Mouse (Mus musculus) intestine, embryonic 16.5 days (tissue): ENCODE results near the gene Nfic. TPM values are rescaled to one million over a fixed set of nuclear protein-coding genes. Genes with fewer than 3 reads are reported as not detected.

ENCODE experiments used
- ATAC-seq: fragments of 200-750 bp; cut with Nextera tagmentation; 2 replicates; pipeline ENCODE4 v1.8.0; 2017; ENCODE audit warnings: moderate TSS enrichment, moderate library complexity
- H3K27ac ChIP-seq: fragments of 300-500 bp; sonication (generic); 2 replicates; pipeline ENCODE4 v1.5.1; 2014; ENCODE audit warnings: mild to moderate bottlenecking, low read length
- H3K27me3 ChIP-seq: fragments of 300-500 bp; sonication (generic); replicated peaks from 2 replicates; pipeline ENCODE4 v1.6.1; 2014; ENCODE audit warnings: low read length, control low read depth, mixed read lengths; ENCODE audit not compliant: control insufficient read depth, insufficient read depth
- H3K36me3 ChIP-seq: fragments of 300-500 bp; sonication (generic); 2 replicates; pipeline ENCODE4 v1.6.1; 2014; ENCODE audit warnings: low read length, control low read depth; ENCODE audit not compliant: control insufficient read depth, insufficient read depth
- H3K4me1 ChIP-seq: fragments of 300-500 bp; sonication (generic); 2 replicates; pipeline ENCODE4 v1.6.1; 2014; ENCODE audit warnings: low read length, control low read depth, mixed read lengths; ENCODE audit not compliant: control insufficient read depth, insufficient read depth
- H3K4me2 ChIP-seq: fragments of 300-500 bp; sonication (generic); 2 replicates; pipeline ENCODE4 v1.6.1; 2014; ENCODE audit warnings: low read depth, low read length, control low read depth
- H3K4me3 ChIP-seq: fragments of 300-500 bp; sonication (generic); 2 replicates; pipeline ENCODE4 v1.5.1; 2014; ENCODE audit warnings: mild to moderate bottlenecking, low read length
- H3K9ac ChIP-seq: fragments of 300-500 bp; sonication (generic); 2 replicates; pipeline ENCODE4 v1.6.1; 2014; ENCODE audit warnings: low read depth, low read length
- H3K9me3 ChIP-seq: fragments of 300-500 bp; sonication (generic); 2 replicates; pipeline ENCODE4 v1.6.1; 2016; ENCODE audit warnings: low read length, control low read depth; ENCODE audit not compliant: control insufficient read depth
- WGBS: fragments of 180-500 bp; shearing (Covaris S2); extraction: QIAGEN DNeasy Blood & Tissue Kit; methylation state at CpG from one replicate; pipeline ENCODE4 v1.1.7; 2014; 5-methylcytosine and 5-hydroxymethylcytosine counted together
- polyA plus RNA-seq: library from polyadenylated mRNA; unstranded; fragments of >200 nt; fragmentation: Nextera tagmentation; extraction: Ambion mirVana; gene quantifications from 2 replicates; pipeline ENCODE4 v1.2.1, GENCODE M21; 2015

Nfic gene
- polyA plus RNA-seq, 1 experiment from 2014 or later, result 49.8 TPM

- peak overlapping the region; percentile 77 for H3K4me3 ChIP-seq
Measured at GRCm38 (mm10) chr10:81429605-81430061, 25.8 kb downstream of the Nfic start.

DNA sequence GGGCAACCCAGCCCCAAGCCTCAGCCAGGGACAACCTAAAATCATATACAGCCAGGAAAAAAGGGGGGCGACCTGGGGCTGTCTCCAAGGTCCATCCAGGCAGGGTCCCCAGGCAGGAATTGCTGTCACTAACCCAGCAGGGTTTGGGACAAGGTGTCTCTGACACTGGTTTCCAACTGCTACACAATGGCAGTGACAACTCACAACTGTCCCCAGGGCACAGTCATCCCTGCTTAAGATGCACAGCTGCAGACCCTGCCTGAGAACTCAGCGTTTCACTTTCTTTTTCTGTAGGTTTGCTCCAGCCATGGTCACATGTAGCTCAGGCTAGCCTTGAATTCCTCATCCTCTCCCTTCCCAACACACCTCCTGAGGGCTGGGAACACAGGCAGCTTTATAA is 26.3 kb downstream of the Nfic start:
- Histone ChIP-seq H3K9ac (no peak overlapping the region), H3K4me3 (no peak overlapping the region), H3K9me3 (no peaks in the 10 kb centered on the region), H3K27me3 (peaks cover 10% of the 10 kb centered on the region; the same call in 1 of the 2 replicates), H3K27ac (no peak overlapping the region), H3K4me2 (no peak overlapping the region), H3K4me1 (peaks cover 51% of the 10 kb centered on the region), H3K36me3 (no peaks in the 10 kb centered on the region)
- ATAC-seq, result no peak
- 48% methylated on average over 2 of the region's 2 CpGs for WGBS

More at GRCm38 (mm10) chr10:81429605-81430061, 25.8 kb downstream of the Nfic start:
- H3K4me2 ChIP-seq, result peak overlapping the region; percentile 93
- peaks cover 48% of the 10 kb centered on the region for H3K4me1 ChIP-seq
- no peaks in the 10 kb centered on the region for H3K9me3 ChIP-seq
- no peaks in the 10 kb centered on the region for H3K36me3 ChIP-seq
- peak overlapping the region; percentile 79 for H3K9ac ChIP-seq
- peak; percentile 49 for ATAC-seq
- H3K27ac ChIP-seq, result peak overlapping the region; percentile 94
- under 1% methylated on average over 20 of the region's 20 CpGs for WGBS
- H3K27me3 ChIP-seq, result peaks cover 10% of the 10 kb centered on the region; the same call in 1 of the 2 replicates

GRCm38 (mm10) chr10:81428507-81428870 is 26.9 kb downstream of the Nfic start:
- no peak for ATAC-seq
- Histone ChIP-seq H3K4me1 (peaks cover 55% of the 10 kb centered on the region), H3K4me3 (no peak overlapping the region), H3K9me3 (no peaks in the 10 kb centered on the region), H3K27me3 (peaks cover 10% of the 10 kb centered on the region; the same call in 1 of the 2 replicates), H3K4me2 (no peak overlapping the region), H3K27ac (no peak overlapping the region), H3K36me3 (no peaks in the 10 kb centered on the region), H3K9ac (no peak overlapping the region)
- WGBS, result 83% methylated on average over 7 of the region's 7 CpGs

DNA sequence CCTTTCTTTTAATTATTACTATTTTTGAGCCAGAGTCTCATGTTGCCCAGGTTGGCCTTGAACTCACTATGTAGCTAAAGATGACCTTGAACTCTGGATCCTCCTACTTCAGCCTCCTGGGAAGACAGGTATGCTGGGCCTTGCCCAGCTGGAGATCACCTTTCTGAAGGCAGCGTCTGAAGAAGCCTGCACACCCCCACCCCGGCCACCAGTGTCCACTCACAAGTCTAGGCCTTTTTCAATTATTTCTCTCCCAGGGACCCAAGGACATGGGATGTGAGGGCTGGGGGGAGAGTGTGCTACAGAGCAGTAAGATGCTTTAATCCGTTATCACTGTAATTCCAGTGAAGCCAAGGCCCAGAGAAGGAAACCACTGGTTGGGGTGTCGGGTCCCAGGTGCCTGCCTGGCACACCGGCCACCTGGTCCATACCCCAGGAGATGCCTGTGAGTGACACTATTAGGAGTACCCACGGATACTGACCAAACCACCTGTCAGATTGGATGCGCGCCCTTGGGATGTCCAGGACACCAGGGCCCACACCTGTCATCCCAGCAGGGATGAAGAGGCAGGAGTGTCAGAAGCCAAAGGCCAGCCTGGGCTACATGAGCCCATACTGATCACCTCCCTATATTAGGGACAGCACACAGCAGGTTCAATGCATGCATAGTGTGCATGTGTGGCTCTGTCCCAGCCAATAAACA is 27.5 kb downstream of the Nfic start:
- H3K4me2 ChIP-seq, result no peak overlapping the region
- H3K4me1 ChIP-seq, result peaks cover 54% of the 10 kb centered on the region
- H3K36me3 ChIP-seq, result no peaks in the 10 kb centered on the region
- H3K9ac ChIP-seq, result no peak overlapping the region
- no peak overlapping the region for H3K4me3 ChIP-seq
- no peaks in the 10 kb centered on the region for H3K9me3 ChIP-seq
- no peak overlapping the region for H3K27ac ChIP-seq
- WGBS, result 82% methylated on average over 8 of the region's 8 CpGs
- ATAC-seq, result no peak
- peaks cover 10% of the 10 kb centered on the region; the same call in 1 of the 2 replicates for H3K27me3 ChIP-seq

DNA sequence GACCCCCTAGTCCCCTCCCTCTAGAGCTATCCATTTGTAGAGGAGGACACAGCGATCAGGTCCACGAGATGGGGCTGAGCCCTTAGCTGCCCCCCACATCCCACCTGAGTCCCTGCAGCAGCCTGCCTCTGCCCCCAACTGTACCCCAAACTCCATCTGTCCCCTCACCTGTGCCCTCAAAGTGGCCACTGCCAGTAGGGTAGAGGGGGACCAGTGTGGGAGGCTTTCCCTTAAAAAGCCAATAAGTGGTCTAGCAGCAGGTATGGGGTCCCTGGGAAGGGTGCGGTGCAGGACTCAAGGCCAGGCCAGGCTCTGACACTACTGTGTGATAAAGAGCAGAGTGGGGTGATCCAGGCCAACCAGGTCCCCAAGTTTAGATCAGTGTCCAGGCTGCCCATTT is 28.1 kb downstream of the Nfic start:
- H3K27ac ChIP-seq, result no peak overlapping the region

GRCm38 (mm10) chr10:81426897-81427296 is 28.5 kb downstream of the Nfic start:
- Histone ChIP-seq H3K9ac (peak overlapping the region; percentile 81), H3K27ac (peak overlapping the region; percentile 54), H3K4me2 (peak overlapping the region; percentile 78), H3K36me3 (no peaks in the 10 kb centered on the region), H3K9me3 (no peaks in the 10 kb centered on the region), H3K4me3 (peak overlapping the region; percentile 66), H3K4me1 (peaks cover 50% of the 10 kb centered on the region), H3K27me3 (peaks cover 7% of the 10 kb centered on the region; the same call in 1 of the 2 replicates)
- no peak for ATAC-seq
- WGBS, result 1% methylated on average over 33 of the region's 38 CpGs

More for the DNA sequence above, 28.1 kb downstream of the Nfic start:
- H3K27me3 ChIP-seq, result peaks cover 7% of the 10 kb centered on the region; the same call in 1 of the 2 replicates
- H3K4me1 ChIP-seq, result peaks cover 50% of the 10 kb centered on the region
- no peaks in the 10 kb centered on the region for H3K9me3 ChIP-seq
- peak overlapping the region; percentile 66 for H3K4me3 ChIP-seq
- no peak for ATAC-seq
- H3K9ac ChIP-seq, result peak overlapping the region; percentile 81; the same call in 1 of the 2 replicates
- WGBS, result 35% methylated on average over 3 of the region's 3 CpGs
- peak overlapping the region; percentile 78 for H3K4me2 ChIP-seq
- H3K36me3 ChIP-seq, result no peaks in the 10 kb centered on the region

GRCm38 (mm10) chr10:81426081-81426671 is 29.3 kb downstream of the Nfic start:
- H3K9ac ChIP-seq, result peak overlapping the region; percentile 81
- no peaks in the 10 kb centered on the region for H3K36me3 ChIP-seq
- peaks cover 44% of the 10 kb centered on the region for H3K4me1 ChIP-seq
- H3K27me3 ChIP-seq, result peaks cover 5% of the 10 kb centered on the region; the same call in 1 of the 2 replicates
- ATAC-seq, result no peak
- peak overlapping the region; percentile 54 for H3K27ac ChIP-seq
- WGBS, result 1% methylated on average over 21 of the region's 33 CpGs
- H3K4me3 ChIP-seq, result peak overlapping the region; percentile 66
- peak overlapping the region; percentile 78 for H3K4me2 ChIP-seq
- H3K9me3 ChIP-seq, result no peaks in the 10 kb centered on the region

- Histone ChIP-seq H3K27ac (peak overlapping the region; percentile 77), H3K36me3 (no peaks in the 10 kb centered on the region), H3K4me1 (peaks cover 39% of the 10 kb centered on the region), H3K4me3 (peak overlapping the region; percentile 66), H3K9me3 (no peaks in the 10 kb centered on the region), H3K9ac (peak overlapping the region; percentile 81), H3K27me3 (peaks cover 5% of the 10 kb centered on the region; the same call in 1 of the 2 replicates), H3K4me2 (peak overlapping the region; percentile 78)
- no peak for ATAC-seq
- 43% methylated on average over 10 of the region's 10 CpGs for WGBS
Measured at GRCm38 (mm10) chr10:81425236-81425850, 30.1 kb downstream of the Nfic start.
